Mouse (Mus musculus) CD4-positive, CD25-positive, alpha-beta regulatory T cell, adult 4 months (primary cell): ENCODE measurements around the gene Sp4. TPM values are rescaled to one million over a fixed set of nuclear protein-coding genes. Genes with fewer than 3 reads are reported as not detected.

Experiments used
- ATAC-seq: one replicate; pipeline ENCODE4 v1.8.0; 2017
- polyA plus RNA-seq, 2 experiments: library from polyadenylated mRNA; unstranded; fragments of 100-300 nt; shearing (Covaris generic); gene quantifications; one replicate each; pipeline ENCODE4 v1.2.1; 2017

Sp4 gene
- 10 to 100 TPM; 20.0 to 21.0 TPM for polyA plus RNA-seq

DNA sequence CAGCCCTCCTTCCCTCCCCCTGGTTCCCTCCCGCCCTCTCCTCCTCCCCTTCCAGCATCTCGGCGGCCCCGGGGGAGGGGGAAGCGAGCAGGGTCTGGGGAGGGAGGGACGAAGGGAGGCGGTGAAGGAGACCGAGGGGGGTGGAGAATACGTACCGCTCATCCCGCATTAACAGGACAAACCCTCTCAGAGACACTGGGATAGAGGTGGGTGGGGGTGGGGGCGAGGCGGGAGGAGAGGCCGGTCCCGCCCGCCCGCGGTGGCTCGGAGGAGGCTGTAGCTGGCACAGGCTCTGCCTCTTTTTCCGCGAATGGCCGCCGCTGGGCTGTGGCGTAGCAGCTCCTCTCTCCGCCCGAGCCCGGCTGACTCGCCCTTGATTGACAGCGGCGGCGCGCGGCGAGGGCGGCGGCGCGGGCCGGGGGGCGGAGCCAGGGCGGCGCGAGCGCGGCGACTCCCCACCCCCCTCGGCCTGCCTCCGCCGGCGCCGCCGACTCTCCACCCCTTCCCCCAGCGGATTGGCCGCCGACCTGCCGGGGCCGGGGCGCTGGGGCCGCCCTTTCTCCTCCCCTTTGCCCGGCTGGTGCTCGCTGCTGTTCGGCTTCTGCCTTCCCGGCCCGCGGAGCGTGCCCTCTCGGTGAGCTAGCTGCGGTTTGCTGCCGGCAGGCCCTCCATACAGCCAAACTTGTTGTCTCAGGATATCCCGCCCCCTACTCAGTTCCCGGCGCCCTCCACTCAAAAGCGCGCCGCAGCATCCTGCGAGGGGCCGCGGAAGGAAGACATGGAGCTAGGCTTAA is at the start of gene Sp4:
Gene Sp4, minus strand, starts transcription at position 369 of the 794 bp plus-strand sequence.
- ATAC-seq, result peak; percentile 60

DNA sequence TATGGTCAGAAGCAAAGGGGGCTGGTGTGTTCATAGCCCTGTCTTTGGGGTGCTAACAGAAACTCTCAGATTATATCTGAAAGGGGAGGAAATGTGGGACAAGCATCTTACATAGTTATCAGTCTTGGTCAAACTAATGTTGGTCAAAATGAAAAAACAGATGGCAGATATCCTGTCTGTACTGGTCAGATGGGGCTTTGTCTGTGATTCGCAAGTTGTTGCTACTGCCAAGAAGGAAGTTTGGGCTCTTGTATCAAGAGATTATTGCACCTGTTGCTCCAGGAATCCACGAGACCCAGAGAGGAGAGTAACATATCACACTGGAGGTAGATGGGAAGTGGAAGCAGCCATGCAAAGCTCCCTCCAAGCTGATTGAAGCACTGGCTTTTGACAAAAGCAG is 37.9 kb upstream of the Sp4 start:
- no peak for ATAC-seq

GRCm38 (mm10) chr12:118338243-118338642 is 37.0 kb upstream of the Sp4 start:
- ATAC-seq, result no peak

DNA sequence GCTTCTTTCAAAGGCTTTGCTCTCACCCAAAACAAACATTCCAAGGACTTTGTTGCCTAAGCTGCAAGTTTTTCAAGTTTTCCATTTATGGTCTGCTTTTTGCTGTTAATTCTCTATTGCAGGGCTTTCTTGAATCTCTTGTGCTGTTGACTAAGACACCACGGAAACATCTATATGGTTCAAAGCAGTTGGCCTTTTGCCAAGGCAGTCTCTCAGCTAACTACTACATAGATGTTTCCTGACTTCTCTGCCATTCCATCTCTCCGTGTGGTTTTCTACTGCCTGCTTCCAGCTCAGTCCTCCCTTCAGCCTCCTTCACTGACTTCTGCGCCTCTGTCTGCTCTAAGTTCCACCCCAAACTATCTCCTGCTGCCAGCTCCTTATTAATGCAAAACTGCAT is 36.1 kb upstream of the Sp4 start:
- ATAC-seq, result no peak

GRCm38 (mm10) chr12:118328739-118329249 is 27.6 kb upstream of the Sp4 start:
- ATAC-seq, result no peak

DNA sequence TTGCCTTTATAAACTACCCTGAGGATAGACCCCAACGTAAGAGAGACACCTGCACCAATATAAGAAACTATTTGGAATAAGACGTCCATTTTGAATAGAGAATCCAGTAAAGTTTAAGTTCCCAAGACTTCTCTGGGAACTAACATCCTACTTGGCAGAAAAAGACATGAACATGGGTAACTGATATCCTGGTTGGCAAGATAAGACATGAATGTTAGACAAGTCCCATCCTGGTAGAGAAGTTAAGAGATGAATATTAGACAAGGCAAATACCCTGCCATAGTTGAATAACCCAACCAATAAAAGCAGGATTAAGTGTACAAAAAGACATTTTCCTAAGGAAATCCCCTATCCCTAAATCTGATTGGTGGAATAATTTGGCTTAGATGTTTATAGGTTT is 26.3 kb upstream of the Sp4 start:
- no peak for ATAC-seq

DNA sequence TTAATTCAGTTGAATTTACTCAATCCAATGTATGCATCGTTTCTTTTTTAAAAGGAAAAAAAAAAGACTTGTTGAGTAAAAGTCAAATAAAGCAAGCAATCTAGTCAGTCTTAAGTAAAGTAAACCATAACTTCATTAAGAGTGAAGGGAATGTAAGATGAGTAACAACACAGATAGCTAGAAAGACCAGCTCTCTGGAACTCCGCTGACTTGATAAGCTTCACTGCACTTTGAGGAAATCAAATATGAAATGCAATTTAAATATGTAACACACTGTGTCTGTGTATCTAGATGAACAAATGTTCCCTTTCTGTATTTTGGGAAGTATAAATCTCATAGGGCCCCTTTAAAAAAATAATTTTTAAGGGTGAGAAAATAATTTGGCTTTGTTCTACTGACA is 24.9 kb upstream of the Sp4 start:
- no peak for ATAC-seq

- no peak for ATAC-seq
Measured at GRCm38 (mm10) chr12:118320076-118320475, 18.8 kb upstream of the Sp4 start.

GRCm38 (mm10) chr12:118314477-118314845 is 13.2 kb upstream of the Sp4 start:
- ATAC-seq, result no peak

- ATAC-seq, result no peak
Measured at GRCm38 (mm10) chr12:118313805-118314476, 12.7 kb upstream of the Sp4 start.

DNA sequence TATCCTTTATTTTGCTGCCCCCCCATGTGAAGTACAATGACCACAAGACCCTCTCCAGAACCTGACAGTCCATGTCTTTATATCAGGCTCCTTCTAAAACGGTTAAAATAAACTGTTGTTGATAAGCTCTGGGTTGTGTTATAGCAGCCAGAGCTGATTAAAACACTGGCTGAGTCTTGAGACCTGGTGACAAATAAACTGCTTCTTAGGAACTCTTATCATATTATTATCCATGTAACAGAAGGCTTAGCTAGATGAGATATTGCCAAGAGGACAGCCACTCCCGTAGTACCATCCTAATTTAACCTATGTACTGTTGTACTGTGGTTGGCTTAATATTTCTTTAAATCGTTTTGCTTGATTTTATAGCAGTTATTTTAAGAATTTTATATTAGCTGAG is 2.3 kb upstream of the Sp4 start:
- ATAC-seq, result no peak

DNA sequence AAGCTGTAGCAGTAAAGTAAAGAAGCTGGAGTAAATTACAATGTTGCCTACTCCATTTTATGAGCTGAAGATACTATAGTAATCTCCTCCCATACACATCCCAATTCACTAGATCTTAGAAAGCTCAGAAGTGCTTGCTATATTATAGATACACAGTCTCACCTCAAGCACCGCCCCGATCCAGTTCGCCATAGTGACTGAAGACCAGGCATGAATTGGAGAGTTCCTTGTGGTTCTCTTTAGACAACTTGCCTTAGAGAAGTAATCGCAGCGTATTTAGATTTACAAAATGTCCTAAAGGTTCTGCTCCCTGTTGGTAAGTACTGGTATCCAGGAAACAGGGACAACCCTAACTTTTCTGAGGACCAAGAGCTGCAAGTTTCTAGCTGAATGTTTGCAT is 1.8 kb upstream of the Sp4 start:
- no peak for ATAC-seq

DNA sequence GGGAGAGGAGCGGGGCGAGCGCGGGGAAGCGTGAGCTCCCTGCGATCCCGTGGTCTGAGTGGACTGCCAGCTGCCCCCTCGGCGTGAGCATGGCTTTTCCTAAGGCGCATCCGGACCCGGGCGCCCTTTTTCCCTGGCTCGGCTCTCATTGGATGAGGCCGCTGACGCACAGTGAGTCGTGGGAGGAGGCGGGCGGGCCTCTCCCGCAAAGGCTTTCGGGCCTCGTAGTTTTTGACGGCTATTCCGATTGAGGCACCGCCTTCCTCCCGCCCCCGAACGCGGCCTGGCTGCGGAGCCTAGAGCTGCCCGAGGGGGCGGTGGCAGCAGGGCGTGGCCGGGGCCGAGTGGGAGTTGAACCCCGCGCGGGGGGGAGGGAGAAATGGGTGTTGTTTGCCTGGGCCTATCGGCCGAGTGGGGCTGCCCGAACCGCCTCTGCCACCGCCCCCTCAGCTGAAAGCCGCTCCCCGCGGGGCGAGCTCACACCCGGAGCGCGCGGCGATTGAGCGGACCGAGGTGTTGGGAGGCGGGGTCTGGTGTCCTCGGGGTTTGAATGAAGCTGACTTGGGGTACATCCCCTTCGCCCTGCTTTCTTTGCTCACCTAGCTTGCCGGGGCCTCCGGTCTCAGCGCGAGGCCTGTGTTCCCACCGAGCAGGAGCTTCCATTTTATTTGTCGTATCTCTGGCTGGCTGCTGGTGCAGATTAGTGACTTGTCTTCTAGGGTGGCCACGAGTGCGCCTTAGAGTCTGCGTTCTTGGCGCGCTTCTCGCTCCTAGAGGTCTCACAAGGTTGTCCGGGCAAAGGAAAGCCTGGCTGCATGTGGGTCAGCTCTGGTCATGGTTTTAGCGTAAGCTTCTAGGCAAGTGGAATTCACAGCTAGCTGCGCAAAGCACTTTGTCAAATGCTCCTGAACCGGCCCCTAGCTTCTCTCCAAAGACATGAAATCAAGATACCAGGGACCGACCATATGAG is 911 bp upstream of the Sp4 start:
- ATAC-seq, result peak; percentile 79

DNA sequence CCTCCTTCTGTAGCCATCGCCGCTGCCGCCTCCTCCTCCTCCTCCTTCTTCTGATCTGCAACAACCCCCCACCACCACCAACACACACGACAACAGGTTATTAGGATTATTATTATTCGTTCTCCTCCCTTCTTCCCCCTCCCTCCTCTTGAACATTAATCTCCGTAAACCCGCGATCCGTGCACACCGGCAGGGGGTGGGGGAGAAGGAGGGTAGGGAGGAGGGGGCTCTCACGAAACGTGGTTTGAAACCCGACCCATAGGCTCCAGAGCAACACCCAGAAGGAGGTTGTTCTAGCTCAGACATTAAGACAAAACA is 527 bp downstream of the Sp4 start:
- ATAC-seq, result no peak

- no peak for ATAC-seq
Measured at GRCm38 (mm10) chr12:118299956-118300355, 1.3 kb downstream of the Sp4 start.

GRCm38 (mm10) chr12:118299172-118299571 is 2.1 kb downstream of the Sp4 start:
- ATAC-seq, result no peak

- no peak for ATAC-seq
Measured at GRCm38 (mm10) chr12:118298516-118298915, 2.7 kb downstream of the Sp4 start.

DNA sequence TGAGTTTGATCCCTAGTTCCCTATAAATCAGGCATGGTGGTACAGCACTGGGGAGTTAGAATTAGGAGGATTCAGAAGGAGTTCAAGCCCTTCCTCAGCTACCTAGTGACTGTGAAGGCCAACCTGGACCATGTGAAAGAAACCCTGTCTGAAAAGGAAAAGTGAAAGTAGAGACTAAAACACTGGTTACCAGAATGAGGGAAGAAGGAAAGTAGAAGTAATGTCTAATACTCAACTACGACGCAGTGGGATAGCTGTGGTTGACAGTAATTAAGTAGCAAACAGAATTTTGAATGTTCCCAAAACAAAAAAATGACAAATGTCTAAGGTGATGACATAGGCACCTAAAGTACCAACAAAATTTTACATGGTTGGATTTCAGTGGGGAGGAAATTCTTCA is 5.0 kb downstream of the Sp4 start:
- peak; percentile 75 for ATAC-seq

DNA sequence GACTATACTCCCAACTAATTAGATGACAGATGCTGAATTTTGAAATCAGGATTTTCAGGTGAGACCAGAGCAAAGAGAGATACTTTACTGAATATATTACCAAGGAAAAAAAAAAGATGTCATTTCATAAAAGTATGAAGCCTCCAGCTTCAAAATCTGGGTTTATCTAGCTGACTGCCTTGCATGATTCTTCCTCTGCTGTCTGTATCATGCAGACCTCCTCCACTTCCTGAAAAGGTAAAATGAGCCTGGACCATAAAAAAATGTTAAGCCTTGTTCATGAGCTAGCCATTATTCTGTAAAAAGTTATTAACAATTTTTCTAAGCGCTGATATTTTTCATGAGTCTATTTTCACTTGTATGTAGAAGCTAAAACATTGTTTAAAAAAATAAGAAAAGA is 5.4 kb downstream of the Sp4 start:
- ATAC-seq, result peak; percentile 34

GRCm38 (mm10) chr12:118288947-118289346 is 12.3 kb downstream of the Sp4 start:
- ATAC-seq, result no peak

- ATAC-seq, result no peak
Measured at GRCm38 (mm10) chr12:118285099-118285498, 16.1 kb downstream of the Sp4 start.

- ATAC-seq, result no peak
Measured at GRCm38 (mm10) chr12:118281961-118282360, 19.3 kb downstream of the Sp4 start.

GRCm38 (mm10) chr12:118276385-118276784 is 24.9 kb downstream of the Sp4 start:
- peak; percentile 84 for ATAC-seq
